Mouse (Mus musculus) CH12.LX (cell line): ENCODE data around the gene Rnf44. TPM values are rescaled to one million over a fixed set of nuclear protein-coding genes. Genes with fewer than 3 reads are reported as not detected.

Experiments
- DNase-seq: peaks from one replicate; pipeline ENCODE4 v3.0.0-alpha.2; 2013; ENCODE audit errors: extremely low read depth
- H3K27ac ChIP-seq: 2 replicates; pipeline ENCODE4 v1.5.1; 2012; ENCODE audit warnings: low read depth, mild to moderate bottlenecking, control low read depth, moderate library complexity; ENCODE audit not compliant: insufficient read depth
- H3K27me3 ChIP-seq: replicated peaks from 2 replicates; pipeline ENCODE3; 2012; ENCODE audit warnings: inconsistent platforms
- H3K36me3 ChIP-seq, 2 experiments: replicated peaks in 1 of 2; 2 replicates each; pipeline versions ENCODE3 to v1.6.1; 2012; ENCODE audit warnings: inconsistent platforms in 1 of 2, low read length in 1 of 2, mild to moderate bottlenecking in 1 of 2, mixed read lengths in 1 of 2, moderate library complexity in 1 of 2; ENCODE audit not compliant: control insufficient read depth in 1 of 2, insufficient read depth in 1 of 2
- H3K4me1 ChIP-seq, 2 experiments: 2 replicates each; pipeline ENCODE4 v1.6.1; 2012; ENCODE audit warnings: inconsistent platforms in 1 of 2, moderate library complexity in 1 of 2; ENCODE audit not compliant: insufficient read depth in 2 of 2, control insufficient read depth in 1 of 2
- H3K4me2 ChIP-seq: 2 replicates; pipeline ENCODE4 v1.6.1; 2012; ENCODE audit warnings: low read depth, mild to moderate bottlenecking, control low read depth; ENCODE audit not compliant: poor library complexity, insufficient read depth, severe bottlenecking
- H3K4me3 ChIP-seq, 3 experiments: fragments of 150-350 bp in 1 of 3; sonication (generic) in 1 of 3; replicated peaks in 1 of 3; 2 replicates each; pipeline versions ENCODE3 to v1.5.1; 2011 to 2012; ENCODE audit warnings: low read depth in 2 of 3, low read length in 2 of 3, mild to moderate bottlenecking in 2 of 3, moderate library complexity in 2 of 3, control low read depth in 1 of 3, improper control_type of control experiment in 1 of 3, inconsistent platforms in 1 of 3, mixed read lengths in 1 of 3; ENCODE audit not compliant: poor library complexity in 1 of 3
- H3K79me2 ChIP-seq: replicated peaks from 2 replicates; pipeline ENCODE4 v1.6.1; 2012; ENCODE audit warnings: mild to moderate bottlenecking, moderate library complexity; ENCODE audit not compliant: control insufficient read depth, poor library complexity, insufficient read depth, severe bottlenecking; ENCODE audit errors: extremely low read depth
- H3K9ac ChIP-seq: 2 replicates; pipeline ENCODE4 v1.6.1; 2012; ENCODE audit warnings: low read depth, mild to moderate bottlenecking, control low read depth, moderate library complexity; ENCODE audit not compliant: insufficient read depth
- H3K9me3 ChIP-seq: replicated peaks from 2 replicates; pipeline ENCODE3; 2012; ENCODE audit warnings: low read length, inconsistent platforms, mixed read lengths
- E2F4 ChIP-seq: IDR thresholded peaks from 2 replicates; pipeline ENCODE4 v1.6.1; 2011; ENCODE audit warnings: low read depth, low read length, improper control_type of control experiment; ENCODE audit not compliant: insufficient replicate concordance
- ELF1 ChIP-seq: IDR thresholded peaks from 2 replicates; pipeline ENCODE4 v1.6.1; 2014; ENCODE audit warnings: low read depth, mild to moderate bottlenecking, inconsistent platforms, low read length, improper control_type of control experiment
- EP300 ChIP-seq: IDR thresholded peaks from 2 replicates; pipeline ENCODE4 v1.6.1; 2011; ENCODE audit warnings: low read length, improper control_type of control experiment
- GABPA ChIP-seq: IDR thresholded peaks from 2 replicates; pipeline ENCODE4 v1.6.1; 2012; ENCODE audit warnings: low read depth, low read length, improper control_type of control experiment, inconsistent platforms; ENCODE audit not compliant: insufficient replicate concordance
- MXI1 ChIP-seq: IDR thresholded peaks from 2 replicates; pipeline ENCODE4 v1.6.1; 2011; ENCODE audit warnings: mild to moderate bottlenecking, low read depth, low read length, improper control_type of control experiment
- MYC ChIP-seq: IDR thresholded peaks from 2 replicates; pipeline ENCODE4 v1.6.1; 2011; ENCODE audit warnings: low read depth, mild to moderate bottlenecking, improper control_type of control experiment, low read length
- NRF1 ChIP-seq: IDR thresholded peaks from 2 replicates; pipeline ENCODE4 v1.6.1; 2014; ENCODE audit warnings: low read depth, mild to moderate bottlenecking, inconsistent platforms, low read length, improper control_type of control experiment, moderate library complexity
- POLR2A ChIP-seq: IDR thresholded peaks from 2 replicates; pipeline ENCODE4 v1.6.1; 2011; ENCODE audit warnings: low read depth, mild to moderate bottlenecking, improper control_type of control experiment, low read length
- POLR2AphosphoS2 ChIP-seq: IDR thresholded peaks from 2 replicates; pipeline ENCODE4 v1.6.1; 2011; ENCODE audit warnings: low read depth, low read length, improper control_type of control experiment
- RAD21 ChIP-seq: IDR thresholded peaks from 2 replicates; pipeline ENCODE4 v1.6.1; 2011; ENCODE audit warnings: low read depth, mild to moderate bottlenecking, low read length, improper control_type of control experiment, moderate library complexity
- SIN3A ChIP-seq: IDR thresholded peaks from 2 replicates; pipeline ENCODE4 v1.6.1; 2012; ENCODE audit warnings: low read length, improper control_type of control experiment, inconsistent platforms
- TBP ChIP-seq: conservative IDR thresholded peaks from 2 replicates; pipeline ENCODE4 v1.6.1; 2011; ENCODE audit warnings: low read depth, low read length, improper control_type of control experiment
- ZC3H11A ChIP-seq: IDR thresholded peaks from 2 replicates; pipeline ENCODE4 v1.6.1; 2012; ENCODE audit warnings: low read depth, mild to moderate bottlenecking, inconsistent platforms, low read length, improper control_type of control experiment
- ZKSCAN1 ChIP-seq: IDR thresholded peaks from 2 replicates; pipeline ENCODE4 v1.6.1; 2012; ENCODE audit warnings: low read depth, inconsistent platforms, low read length, improper control_type of control experiment, borderline replicate concordance
- dilution Hi-C: fragments of 300-500 bp; cut with MboI; formaldehyde crosslinking; loops from 2 replicates; pipeline ENCODE4 v1.14.3; 2020; ENCODE audit warnings: low sequenced_read_pairs; ENCODE audit not compliant: extremely low pct_unique_long_range_greater_than_20kb, extremely low pct_ligation_motif_present
- in situ Hi-C: fragments of 300-500 bp; cut with MboI; formaldehyde crosslinking; loops from 3 replicates; pipeline ENCODE4 v1.14.3; 2019; ENCODE audit warnings: low sequenced_read_pairs, low pct_ligation_motif_present, low pct_unique_long_range_greater_than_20kb, mixed read lengths
- polyA plus RNA-seq: library from polyadenylated mRNA; unstranded; fragments of >175 nt; gene quantifications from 2 replicates; pipeline ENCODE4 v1.2.1, GENCODE M21; 2012; ENCODE audit warnings: low read depth; ENCODE audit not compliant: insufficient read length
- total RNA-seq, 2 experiments: library from RNA; depleted of rRNA; stranded (reverse); fragments of 300-350 nt in 1 of 2; fragments of >200 nt in 1 of 2; gene quantifications; 2 replicates each; pipeline ENCODE4 v1.2.3; 2012 to 2014

Rnf44 gene
- total and polyA plus RNA-seq, 3 experiments: 6.7 to 38.1 (median 12.3) TPM

DNA sequence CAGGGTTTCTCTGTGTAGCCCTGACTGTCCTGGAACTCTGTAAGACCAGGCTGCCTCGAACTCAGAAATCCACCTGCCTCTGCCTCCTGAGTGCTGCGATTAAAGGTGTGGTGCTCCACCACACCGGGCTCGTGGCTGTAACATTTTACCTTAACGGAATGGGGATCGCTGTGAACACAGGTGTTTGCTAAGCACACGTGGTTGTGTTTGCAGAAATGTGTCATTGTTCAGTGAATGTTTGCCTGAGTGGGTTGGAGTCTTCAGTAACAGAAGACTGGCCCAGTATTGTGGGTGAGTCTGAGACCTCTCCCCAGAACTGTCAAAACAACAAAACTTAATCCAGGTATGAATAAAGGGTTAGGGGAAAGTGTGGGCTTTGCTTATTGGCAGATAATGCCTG lies 28.6 kb downstream of the Rnf44 start:
- peaks cover 47 to 73% of the 10 kb centered on the region in 2 experiments for H3K36me3 ChIP-seq
- no peak overlapping the region for H3K27ac ChIP-seq
- H3K79me2 ChIP-seq: no peaks in the 10 kb centered on the region
- in situ Hi-C loops: no loop called here
- no peak overlapping the region for H3K4me3 ChIP-seq
- H3K9me3 ChIP-seq: no peaks in the 10 kb centered on the region
- no peak for DNase-seq
- H3K4me2 ChIP-seq: no peak overlapping the region
- H3K9ac ChIP-seq: no peak overlapping the region
- TF ChIP-seq EP300: no peak
- TF ChIP-seq POLR2A: 0 out of 2 replicates have a peak, but pooled peaks have one; percentile 8
- dilution Hi-C loops: no loop called here
- no peaks in the 10 kb centered on the region for H3K4me1 ChIP-seq
- H3K27me3 ChIP-seq: no peaks in the 10 kb centered on the region

DNA sequence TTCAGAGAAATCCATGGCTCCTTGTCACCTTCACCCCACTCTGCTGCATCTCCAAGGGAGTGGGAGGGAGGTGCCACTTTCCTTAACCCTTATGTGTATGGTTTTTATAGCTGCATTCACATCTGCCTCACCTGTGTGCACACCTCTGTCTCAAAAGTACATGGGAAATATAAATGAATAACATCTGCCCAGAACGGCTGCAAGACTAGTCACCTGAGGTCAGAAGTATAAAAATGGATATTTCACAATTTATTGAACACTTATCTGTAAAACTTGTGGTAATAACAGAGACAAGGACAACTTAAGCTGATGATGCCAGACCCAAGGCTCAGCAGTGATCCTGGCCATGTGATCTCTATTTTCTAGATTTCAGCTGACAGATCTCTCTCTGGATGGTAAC lies 29.2 kb downstream of the Rnf44 start:
- DNase-seq: no peak
- H3K4me1 ChIP-seq: no peaks in the 10 kb centered on the region

DNA sequence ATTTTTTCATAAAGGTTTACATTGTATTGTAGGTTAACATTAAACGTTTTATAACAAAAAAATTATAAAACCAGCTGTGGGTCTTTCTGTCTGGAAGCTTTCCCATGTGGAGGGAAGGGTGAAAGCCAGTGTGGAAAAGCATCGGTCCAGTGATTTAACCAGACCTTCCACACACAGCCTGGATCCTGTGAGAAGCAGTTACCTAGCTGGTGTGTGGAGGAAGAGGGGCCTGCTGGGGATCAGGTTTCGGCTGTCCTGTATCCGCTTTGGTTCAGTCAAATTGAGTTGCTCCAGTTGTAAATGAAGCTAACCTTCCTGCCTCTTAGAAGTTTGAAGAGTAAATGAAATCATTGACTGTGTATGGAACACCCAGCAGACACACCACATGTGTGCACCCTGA lies 29.7 kb downstream of the Rnf44 start:
- Histone ChIP-seq H3K27ac (no peak overlapping the region), H3K4me1 (no peaks in the 10 kb centered on the region), H3K9me3 (no peaks in the 10 kb centered on the region), H3K36me3 (peaks cover 53 to 77% of the 10 kb centered on the region in 2 experiments), H3K79me2 (no peaks in the 10 kb centered on the region), H3K4me3 (no peak overlapping the region), H3K4me2 (no peak overlapping the region), H3K9ac (no peak overlapping the region), H3K27me3 (no peaks in the 10 kb centered on the region)
- in situ Hi-C loops: no loop called here
- no peak for TF ChIP-seq NRF1
- TF ChIP-seq SIN3A: no peak
- no peak for TF ChIP-seq RAD21
- no peak for TF ChIP-seq POLR2AphosphoS2
- no peak for TF ChIP-seq GABPA
- no peak for TF ChIP-seq ELF1
- dilution Hi-C loops: no loop called here
- no peak for DNase-seq

More for the DNA sequence above, 29.2 kb downstream of the Rnf44 start:
- in situ Hi-C loops (no loop called here), dilution Hi-C loops (no loop called here)
- Histone ChIP-seq H3K9ac (no peak overlapping the region), H3K4me2 (no peak overlapping the region), H3K79me2 (no peaks in the 10 kb centered on the region), H3K36me3 (peaks cover 51 to 74% of the 10 kb centered on the region in 2 experiments), H3K4me3 (no peak overlapping the region), H3K27ac (no peak overlapping the region), H3K27me3 (no peaks in the 10 kb centered on the region), H3K9me3 (no peaks in the 10 kb centered on the region)
- TF ChIP-seq POLR2AphosphoS2 (no peak), E2F4 (no peak), MYC (no peak), TBP (no peak), ZC3H11A (no peak), MXI1 (no peak), ZKSCAN1 (no peak)
